Mouse (Mus musculus): ENCODE data around the gene Ccp110. TPM values are rescaled to one million over a fixed set of nuclear protein-coding genes. Genes with fewer than 3 reads are reported as not detected.

The Ccp110 gene
- total and polyA plus RNA-seq, 3 experiments, result 10.4 to 12.3 TPM; not detected in 1

- TF ChIP-seq MYC (IDR thresholded peaks at IDR 0.05; ENCODE audit: low read depth, low read length), result no peak
Measured at GRCm38 (mm10) chr7:118766119-118766833, 53.9 kb downstream of the Ccp110 start (continued).

GRCm38 (mm10) chr7:118766834-118767224 is 54.5 kb downstream of the Ccp110 start:
- Histone ChIP-seq H3K27me3 (ENCODE audit: control insufficient read depth in 1 of 2, insufficient read depth in 2 of 2, low read length in 2 of 2) (no peaks in the 10 kb centered on the region), H3K36me3 (ENCODE audit: control insufficient read depth in 1 of 2, insufficient read depth in 2 of 2, low read length in 2 of 2) (no peaks in the 10 kb centered on the region; a peak in 2 of 4 replicates), H3K27ac (ENCODE audit: control insufficient read depth, low read depth, low read length) (no peak overlapping the region), H3K79me2 (ENCODE audit: control insufficient read depth, insufficient read depth, low read length, poor library complexity) (no peaks in the 10 kb centered on the region), H3K4me3 (ENCODE audit: control insufficient read depth in 1 of 2, insufficient read depth in 1 of 2, low read depth in 2 of 2, low read length in 2 of 2) (no peak overlapping the region), H3K4me1 (ENCODE audit: control insufficient read depth in 1 of 2, insufficient read depth in 2 of 2, low read length in 2 of 2) (no peaks in the 10 kb centered on the region), H3K9ac (ENCODE audit: control insufficient read depth, low read depth, low read length, poor library complexity, severe bottlenecking) (no peak overlapping the region), H3K9me3 (replicated peaks; ENCODE audit: insufficient read depth, low read length) (no peaks in the 10 kb centered on the region)
- DNase-seq (ENCODE audit: low read depth, low spot score), result no peak
- TF ChIP-seq USF2 (IDR thresholded peaks at IDR 0.05; ENCODE audit: borderline replicate concordance in 1 of 2, insufficient read depth in 1 of 2, low read depth in 1 of 2, low read length in 2 of 2) (no peak), BHLHE40 (IDR thresholded peaks at IDR 0.05; ENCODE audit: borderline replicate concordance, low read depth, low read length) (no peak), GATA1 (IDR thresholded peaks at IDR 0.05; ENCODE audit: low read depth, low read length) (no peak), ZNF384 (IDR thresholded peaks at IDR 0.05; ENCODE audit: low read depth, low read length) (no peak), ZC3H11A (IDR thresholded peaks at IDR 0.05; ENCODE audit: low read depth, low read length) (no peak), HCFC1 (IDR thresholded peaks at IDR 0.05; ENCODE audit: low read depth, low read length) (no peak), KAT2A (conservative IDR thresholded peaks at IDR 0.05; ENCODE audit: low read depth, low read length) (no peak), MAFK (IDR thresholded peaks at IDR 0.05; ENCODE audit: borderline replicate concordance, low read depth, low read length) (no peak), E2F4 (IDR thresholded peaks at IDR 0.05; ENCODE audit: borderline replicate concordance, low read depth, low read length) (no peak), SMC3 (IDR thresholded peaks at IDR 0.05; ENCODE audit: low read depth, low read length) (no peak), CTCF (IDR thresholded peaks at IDR 0.05 in 2 of 3, conservative IDR thresholded peaks at IDR 0.05 in 1 of 3; ENCODE audit: control insufficient read depth in 1 of 3, insufficient read depth in 1 of 3, low read depth in 2 of 3, low read length in 3 of 3, poor library complexity in 1 of 3, severe bottlenecking in 1 of 3) (no peak), UBTF (IDR thresholded peaks at IDR 0.05; ENCODE audit: borderline replicate concordance, insufficient read depth, low read depth, low read length) (no peak), TCF12 (IDR thresholded peaks at IDR 0.05; ENCODE audit: low read depth, low read length) (no peak), MYC (IDR thresholded peaks at IDR 0.05; ENCODE audit: low read depth, low read length) (no peak)

- Histone ChIP-seq H3K4me3 (ENCODE audit: control insufficient read depth in 1 of 2, insufficient read depth in 1 of 2, low read depth in 2 of 2, low read length in 2 of 2) (no peak overlapping the region), H3K36me3 (ENCODE audit: control insufficient read depth in 1 of 2, insufficient read depth in 2 of 2, low read length in 2 of 2) (no peaks in the 10 kb centered on the region; a peak in 2 of 4 replicates), H3K79me2 (ENCODE audit: control insufficient read depth, insufficient read depth, low read length, poor library complexity) (no peaks in the 10 kb centered on the region), H3K27ac (ENCODE audit: control insufficient read depth, low read depth, low read length) (no peak overlapping the region), H3K4me1 (ENCODE audit: control insufficient read depth in 1 of 2, insufficient read depth in 2 of 2, low read length in 2 of 2) (no peaks in the 10 kb centered on the region), H3K9ac (ENCODE audit: control insufficient read depth, low read depth, low read length, poor library complexity, severe bottlenecking) (no peak overlapping the region), H3K27me3 (ENCODE audit: control insufficient read depth in 1 of 2, insufficient read depth in 2 of 2, low read length in 2 of 2) (no peaks in the 10 kb centered on the region), H3K9me3 (replicated peaks; ENCODE audit: insufficient read depth, low read length) (no peaks in the 10 kb centered on the region)
- DNase-seq (ENCODE audit: low read depth, low spot score), result no peak
- TF ChIP-seq TCF12 (IDR thresholded peaks at IDR 0.05; ENCODE audit: low read depth, low read length), result no peak
- TF ChIP-seq UBTF (IDR thresholded peaks at IDR 0.05; ENCODE audit: borderline replicate concordance, insufficient read depth, low read depth, low read length), result no peak
- no peak for TF ChIP-seq USF2 (IDR thresholded peaks at IDR 0.05; ENCODE audit: borderline replicate concordance in 1 of 2, insufficient read depth in 1 of 2, low read depth in 1 of 2, low read length in 2 of 2)
- no peak for TF ChIP-seq ETS1 (IDR thresholded peaks at IDR 0.05; ENCODE audit: low read depth, low read length)
- no peak for TF ChIP-seq USF1 (IDR thresholded peaks at IDR 0.05; ENCODE audit: low read depth, low read length)
- TF ChIP-seq ZC3H11A (IDR thresholded peaks at IDR 0.05; ENCODE audit: low read depth, low read length), result no peak
- TF ChIP-seq EP300 (IDR thresholded peaks at IDR 0.05; ENCODE audit: low read depth in 1 of 2, low read length in 2 of 2), result no peak
Measured at GRCm38 (mm10) chr7:118769208-118769607, 56.9 kb downstream of the Ccp110 start.

All from MEL (cell line).